Mouse (Mus musculus) neutrophil, adult 59 days (primary cell): ENCODE measurements around the gene Olfr553. TPM values are rescaled to one million over a fixed set of nuclear protein-coding genes. Genes with fewer than 3 reads are reported as not detected.

Experiments used
- total RNA-seq, 2 experiments: library from RNA; stranded (reverse); gene quantifications; 1 replicate in 1 of 2; 2 replicates in 1 of 2; pipeline ENCODE4 v1.2.4; 2023

Gene Olfr553
- total RNA-seq: not detected

DNA sequence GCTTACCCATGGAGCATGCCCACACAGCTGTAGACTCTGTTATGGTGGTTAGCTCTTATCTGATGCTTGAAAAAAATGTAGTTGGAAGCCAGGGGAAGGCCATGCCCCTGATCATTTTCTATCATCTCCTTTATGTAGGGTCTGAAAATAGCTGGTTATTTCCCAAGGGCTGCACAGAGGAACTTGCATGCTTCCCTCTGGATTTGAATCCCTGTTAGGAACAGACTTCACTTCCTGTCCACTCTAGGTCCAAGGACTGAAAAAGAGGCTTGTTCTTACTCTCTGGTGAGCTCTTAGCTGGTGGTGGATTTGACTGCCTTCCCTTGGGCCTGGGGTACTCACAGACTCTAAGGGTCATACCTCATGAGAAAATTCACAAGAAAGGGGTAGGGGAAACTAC lies at the start of gene Olfr553:
Gene Olfr553 (minus strand): TSS at position 101 of the 400 bp plus-strand sequence.

DNA sequence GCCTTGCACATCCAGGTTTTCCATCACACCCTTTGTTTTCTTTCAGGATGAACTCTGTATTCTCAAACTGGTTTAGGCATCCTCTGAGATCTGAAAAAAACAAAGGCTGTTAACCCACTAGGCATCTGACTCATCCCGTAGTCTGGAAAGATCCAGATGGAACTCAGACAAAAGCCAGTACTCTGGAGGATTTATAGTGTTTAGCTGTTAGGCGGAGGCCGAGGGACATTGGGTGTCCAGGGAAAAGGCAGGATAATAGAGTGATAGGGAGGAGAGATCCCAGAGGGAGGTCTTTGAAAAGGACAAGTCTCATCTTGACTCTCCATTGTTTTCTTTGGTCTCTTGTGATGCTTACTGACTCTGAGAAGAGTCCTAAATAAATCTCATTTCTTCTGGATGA lies 46.6 kb upstream of the Olfr553 start, which contains the start of gene Olfr556:
Gene Olfr556 (plus strand): TSS at position 301 of the 400 bp plus-strand sequence.

DNA sequence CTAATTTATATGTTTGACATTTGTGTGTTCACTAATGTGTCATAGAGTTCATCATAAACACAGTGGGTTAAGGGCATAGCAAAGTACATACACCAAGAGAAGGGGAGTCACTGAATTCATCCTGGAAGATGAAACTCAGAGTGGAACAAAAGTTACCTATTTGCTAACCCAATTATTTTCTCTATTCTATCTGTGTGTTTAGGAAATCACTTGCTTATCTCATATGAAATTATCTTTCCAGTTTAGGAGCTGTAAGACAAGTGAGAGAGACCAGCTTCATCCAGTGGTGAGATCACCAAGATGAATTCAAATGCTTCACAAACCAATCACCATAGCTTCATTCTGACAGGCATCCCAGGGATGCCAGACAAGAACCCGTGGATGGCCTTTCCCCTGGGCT lies 40.5 kb upstream of the Olfr553 start, which contains the start of gene Olfr555:
Gene Olfr555 (plus strand): TSS at position 301 of the 400 bp plus-strand sequence.

DNA sequence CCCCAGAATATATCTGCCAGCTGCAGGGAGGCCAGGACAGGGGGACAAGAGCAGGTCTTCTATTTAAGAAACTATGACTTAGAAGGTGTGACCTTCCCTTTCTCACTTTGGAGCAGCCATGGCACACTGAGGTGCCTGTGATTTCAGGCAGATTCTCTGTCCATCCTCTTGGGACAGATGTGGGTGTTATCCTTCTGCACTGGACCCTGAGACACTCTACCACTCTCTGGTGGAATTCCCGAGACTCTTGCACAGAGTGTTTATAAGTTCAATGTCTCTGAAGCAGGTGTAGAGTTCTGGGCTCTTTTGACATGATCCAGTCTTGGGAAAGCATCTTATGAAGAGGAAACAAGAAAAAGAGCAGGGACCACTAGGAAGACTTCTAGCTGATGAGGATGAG lies 20.1 kb upstream of the Olfr553 start, which contains the start of gene Olfr554:
Gene Olfr554 (plus strand): TSS at position 301 of the 400 bp plus-strand sequence.

DNA sequence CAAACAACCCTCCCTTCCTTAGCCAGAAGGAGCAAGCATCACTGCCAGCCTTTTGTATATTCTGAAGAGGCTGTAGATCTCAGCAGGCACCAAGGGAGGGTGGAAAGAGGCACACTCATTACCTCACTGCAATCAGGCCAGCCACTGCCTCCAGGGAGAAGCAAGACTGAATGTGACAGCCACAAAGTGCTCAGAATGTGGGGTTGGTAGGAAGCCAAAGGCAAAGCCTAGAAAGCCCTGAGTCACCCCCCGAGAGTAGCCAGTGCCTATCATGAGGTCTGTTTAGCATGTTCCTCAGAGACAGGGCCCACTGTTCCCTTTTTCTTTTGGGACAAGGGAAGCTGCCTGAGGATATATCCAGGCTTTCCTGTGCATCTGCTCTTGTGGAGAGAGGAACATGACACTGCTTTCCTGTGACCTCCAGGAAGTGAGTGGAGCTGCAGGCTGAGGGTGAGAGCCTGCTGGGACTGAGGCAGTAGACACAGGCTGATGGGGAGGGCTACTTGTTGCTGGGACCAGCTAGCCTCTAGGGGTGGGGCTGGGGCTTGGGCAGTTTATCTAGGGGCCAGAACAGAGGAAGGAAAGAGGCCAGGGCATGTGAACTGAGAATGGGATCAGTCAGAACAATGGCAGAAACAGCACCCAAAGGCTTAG lies 20.5 kb downstream of the Olfr553 start, which contains the start of gene Olfr552:
Gene Olfr552 (plus strand): TSS at position 393 of the 654 bp plus-strand sequence.

DNA sequence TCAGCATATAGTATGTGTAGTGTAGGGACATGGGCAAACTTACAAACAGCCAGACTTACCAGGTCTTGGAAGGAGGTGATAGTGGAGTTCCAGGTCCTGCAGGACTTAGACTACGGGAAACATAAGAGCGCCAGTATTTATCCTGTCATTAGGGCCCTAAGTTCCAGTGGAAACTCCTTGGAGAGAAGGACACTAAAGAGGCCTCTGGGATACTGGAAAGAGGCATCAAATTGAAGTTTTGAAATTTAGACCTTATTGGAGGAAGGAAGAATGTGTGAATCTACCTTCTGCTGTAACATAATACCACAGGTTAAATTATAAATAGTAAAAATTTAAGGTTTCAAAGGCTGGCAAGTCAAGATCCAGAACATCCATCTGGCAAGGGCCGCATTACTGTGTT lies 26.2 kb downstream of the Olfr553 start, which contains the start of gene Olfr551:
Gene Olfr551 (minus strand): TSS at position 101 of the 400 bp plus-strand sequence.

DNA sequence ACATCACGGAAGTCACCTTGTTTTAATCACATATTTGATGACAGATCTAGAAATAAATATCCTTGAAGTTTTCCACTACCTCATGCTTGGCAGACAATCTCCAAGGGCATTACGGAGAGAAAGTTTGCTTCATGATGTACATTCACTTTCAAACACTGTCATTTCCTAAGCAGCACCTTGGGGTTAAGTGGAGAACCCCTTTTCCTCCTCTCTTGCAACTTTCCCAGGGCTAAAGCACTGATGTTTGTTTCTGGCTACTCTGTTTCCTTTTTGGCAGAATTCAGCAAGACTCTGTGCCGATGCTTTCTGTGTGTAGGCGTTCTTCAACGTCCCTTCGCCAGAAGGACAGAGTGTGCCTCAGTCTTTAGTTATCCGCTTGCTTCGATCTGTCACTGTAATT lies 46.9 kb downstream of the Olfr553 start, which contains the start of gene Olfr550:
Gene Olfr550 (plus strand): TSS at position 301 of the 400 bp plus-strand sequence.

DNA sequence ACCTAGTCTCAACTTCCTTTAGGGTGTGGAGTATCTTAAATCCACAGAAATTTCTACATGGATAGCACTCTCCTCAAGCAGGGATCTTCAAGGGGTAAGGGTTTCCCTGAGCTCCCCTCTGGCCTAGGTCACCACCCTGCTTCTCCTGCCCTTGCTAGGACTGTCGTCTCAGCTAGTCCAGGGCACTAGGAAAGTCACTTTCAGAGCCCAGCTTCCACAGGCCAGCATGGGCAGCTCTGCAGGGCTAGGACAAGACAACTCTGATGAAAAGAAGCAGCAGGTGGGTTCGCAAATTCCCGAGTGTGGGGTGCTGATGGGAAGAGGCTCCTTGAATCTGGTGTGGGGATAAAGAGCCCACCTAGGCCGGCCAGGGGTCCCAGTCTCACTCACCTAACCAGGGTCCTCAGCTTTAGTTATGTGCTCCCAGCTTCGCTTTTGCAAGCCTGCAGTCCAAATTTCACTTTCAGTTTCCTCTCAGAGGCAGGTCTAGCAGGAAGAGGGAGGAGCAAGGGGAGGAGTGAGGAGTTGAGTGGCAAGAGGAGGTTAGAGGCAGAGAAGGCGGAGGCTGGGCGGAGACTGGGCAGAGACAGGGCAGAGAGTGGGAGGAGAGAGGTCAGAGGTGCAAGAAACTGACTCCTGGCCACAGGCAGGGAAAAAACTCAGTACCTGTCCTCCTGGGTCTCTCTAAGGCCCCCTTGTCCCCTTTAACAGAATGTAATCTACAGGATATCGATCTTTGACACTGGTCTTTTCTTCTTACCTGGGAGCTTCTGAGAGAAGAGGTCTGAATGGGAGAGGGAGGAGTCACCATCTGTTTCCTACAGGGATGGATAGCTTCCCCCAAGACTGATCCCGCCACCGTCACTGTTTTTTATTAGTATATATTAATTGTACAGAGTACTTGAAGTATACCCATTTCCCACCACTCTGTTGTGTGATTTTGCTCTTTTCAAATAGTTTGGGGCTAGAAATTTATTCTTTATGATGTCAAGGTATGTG lies 52.7 kb downstream of the Olfr553 start, which contains the start of gene Trim21:
Gene Trim21 (minus strand): TSS at position 488 of the 999 bp plus-strand sequence.

Other genes starting within 250 kb of the Olfr553 start
- gene Rrm1, start 176.5 kb downstream of the Olfr553 start, total RNA-seq: 10 to 100 TPM; 83.6 to 90.3 TPM
- not detected for gene Olfr543, start 136.5 kb downstream of the Olfr553 start, total RNA-seq
- gene Olfr544, start 129.9 kb downstream of the Olfr553 start, total RNA-seq: not detected
- not detected for gene Olfr545, start 118.6 kb downstream of the Olfr553 start, total RNA-seq
- gene Olfr547, start 83.5 kb downstream of the Olfr553 start, total RNA-seq: not detected
- not detected for gene Olfr548-ps1, start 77.3 kb downstream of the Olfr553 start, total RNA-seq
- gene Olfr549, start 68.3 kb downstream of the Olfr553 start, total RNA-seq: not detected
- gene Trim21, start 52.7 kb downstream of the Olfr553 start, total RNA-seq: 10 to 100 TPM; 15.5 to 22.2 TPM
- not detected for gene Olfr550, start 46.8 kb downstream of the Olfr553 start, total RNA-seq
- gene Olfr551, start 26.3 kb downstream of the Olfr553 start, total RNA-seq: not detected
- gene Olfr552, start 20.4 kb downstream of the Olfr553 start, total RNA-seq: not detected
- not detected for gene Olfr554, start 20.2 kb upstream of the Olfr553 start, total RNA-seq
- gene Olfr555, start 40.6 kb upstream of the Olfr553 start, total RNA-seq: not detected
- not detected for gene Olfr556, start 46.7 kb upstream of the Olfr553 start, total RNA-seq
- 1 to 10 TPM; 1.9 TPM for gene Trim68, start 69.1 kb upstream of the Olfr553 start, total RNA-seq
- gene Olfr557, start 77.7 kb upstream of the Olfr553 start, total RNA-seq: not detected
- not detected for gene Olfr558, start 84.0 kb upstream of the Olfr553 start, total RNA-seq
- gene Olfr33, start 100.9 kb upstream of the Olfr553 start, total RNA-seq: not detected
- gene Olfr559, start 109.3 kb upstream of the Olfr553 start, total RNA-seq: not detected
- gene Olfr560, start 141.1 kb upstream of the Olfr553 start, total RNA-seq: not detected
- not detected for gene Olfr78, start 141.3 kb upstream of the Olfr553 start, total RNA-seq
- not detected for gene Olfr561, start 153.0 kb upstream of the Olfr553 start, total RNA-seq
- gene Olfr564, start 185.3 kb upstream of the Olfr553 start, total RNA-seq: not detected
- not detected for gene Olfr566, start 240.5 kb upstream of the Olfr553 start, total RNA-seq